Mouse (Mus musculus): ENCODE measurements at regions not wholly inside any gene's neighbourhood (a gene's known extent, or its start where the extent isn't known, plus 50 kb on each side); places are given as distances from the start of the nearest gene placed in this dataset.

- Histone ChIP-seq H3K27me3 (ENCODE audit: insufficient read depth, low read length) (no peaks in the 10 kb centered on the region), H3K9ac (no peak overlapping the region), H3K36me3 (ENCODE audit: insufficient read depth) (no peaks in the 10 kb centered on the region), H3K4me3 (ENCODE audit: low read depth, low read length) (no peak overlapping the region), H3K27ac (ENCODE audit: low read depth) (no peak overlapping the region), H3K9me3 (ENCODE audit: low read depth, low read length) (no peaks in the 10 kb centered on the region), H3K4me1 (ENCODE audit: insufficient read depth) (no peaks in the 10 kb centered on the region), H3K4me2 (no peak overlapping the region)
- ATAC-seq (ENCODE audit: insufficient read depth) = no peak
- no peak for TF ChIP-seq CTCF (IDR thresholded peaks at IDR 0.05; ENCODE audit: low read depth)
- peak; percentile 29 for DNase-seq
Observed at GRCm38 (mm10) chr2:138688140-138688871, 431.9 kb downstream of the Btbd3 start.

GRCm38 (mm10) chr2:138689497-138689896 is 433.1 kb downstream of the Btbd3 start:
- DNase-seq (no peak), ATAC-seq (ENCODE audit: insufficient read depth) (no peak)
- Histone ChIP-seq H3K4me3 (ENCODE audit: low read depth, low read length) (no peak overlapping the region), H3K4me1 (ENCODE audit: insufficient read depth) (no peaks in the 10 kb centered on the region), H3K4me2 (no peak overlapping the region), H3K27ac (ENCODE audit: low read depth) (no peak overlapping the region), H3K9me3 (ENCODE audit: low read depth, low read length) (no peaks in the 10 kb centered on the region), H3K27me3 (ENCODE audit: insufficient read depth, low read length) (no peaks in the 10 kb centered on the region), H3K9ac (no peak overlapping the region), H3K36me3 (ENCODE audit: insufficient read depth) (no peaks in the 10 kb centered on the region)
- WGBS = 82% methylated on average over 5 of the region's 5 CpGs
- TF ChIP-seq CTCF (IDR thresholded peaks at IDR 0.05; ENCODE audit: low read depth) = no peak

- Histone ChIP-seq H3K36me3 (ENCODE audit: insufficient read depth) (no peaks in the 10 kb centered on the region), H3K27ac (ENCODE audit: low read depth) (no peak overlapping the region), H3K4me1 (ENCODE audit: insufficient read depth) (no peaks in the 10 kb centered on the region), H3K9ac (no peak overlapping the region), H3K9me3 (ENCODE audit: low read depth, low read length) (no peaks in the 10 kb centered on the region), H3K4me2 (no peak overlapping the region), H3K4me3 (ENCODE audit: low read depth, low read length) (no peak overlapping the region), H3K27me3 (ENCODE audit: insufficient read depth, low read length) (no peaks in the 10 kb centered on the region)
- WGBS = 74% methylated on average over 4 of the region's 4 CpGs
- ATAC-seq (ENCODE audit: insufficient read depth) (no peak), DNase-seq (no peak)
- TF ChIP-seq CTCF (IDR thresholded peaks at IDR 0.05; ENCODE audit: low read depth) = no peak
Observed at GRCm38 (mm10) chr2:138702783-138703182, 446.4 kb downstream of the Btbd3 start.

GRCm38 (mm10) chr2:138703943-138704541 is 447.7 kb downstream of the Btbd3 start:
- Histone ChIP-seq H3K4me1 (ENCODE audit: insufficient read depth) (no peaks in the 10 kb centered on the region), H3K27ac (ENCODE audit: low read depth) (no peak overlapping the region), H3K9ac (no peak overlapping the region), H3K4me2 (no peak overlapping the region), H3K9me3 (ENCODE audit: low read depth, low read length) (no peaks in the 10 kb centered on the region), H3K4me3 (ENCODE audit: low read depth, low read length) (no peak overlapping the region), H3K27me3 (ENCODE audit: insufficient read depth, low read length) (no peaks in the 10 kb centered on the region), H3K36me3 (ENCODE audit: insufficient read depth) (no peaks in the 10 kb centered on the region)
- DNase-seq (no peak), ATAC-seq (ENCODE audit: insufficient read depth) (no peak)
- WGBS = 77% methylated on average over 4 of the region's 4 CpGs
- TF ChIP-seq CTCF (IDR thresholded peaks at IDR 0.05; ENCODE audit: low read depth) = no peak

GRCm38 (mm10) chr2:138708763-138709162 is 452.4 kb downstream of the Btbd3 start:
- no peaks in the 10 kb centered on the region for H3K27me3 ChIP-seq (ENCODE audit: insufficient read depth, low read length)
- no peaks in the 10 kb centered on the region for H3K36me3 ChIP-seq (ENCODE audit: insufficient read depth)
- H3K9ac ChIP-seq = no peak overlapping the region
- no peak overlapping the region for H3K27ac ChIP-seq (ENCODE audit: low read depth)
- DNase-seq (no peak), ATAC-seq (ENCODE audit: insufficient read depth) (no peak)
- TF ChIP-seq CTCF (IDR thresholded peaks at IDR 0.05; ENCODE audit: low read depth) = no peak
- H3K4me3 ChIP-seq (ENCODE audit: low read depth, low read length) = no peak overlapping the region
- 50% methylated on average over 2 of the region's 2 CpGs for WGBS
- H3K9me3 ChIP-seq (ENCODE audit: low read depth, low read length) = no peaks in the 10 kb centered on the region
- no peak overlapping the region for H3K4me2 ChIP-seq
- no peaks in the 10 kb centered on the region for H3K4me1 ChIP-seq (ENCODE audit: insufficient read depth)

GRCm38 (mm10) chr2:138733846-138734245 is 477.5 kb downstream of the Btbd3 start:
- WGBS = 45% methylated on average over 2 of the region's 2 CpGs
- no peak overlapping the region for H3K4me3 ChIP-seq (ENCODE audit: low read depth, low read length)
- no peak overlapping the region for H3K9ac ChIP-seq
- H3K4me1 ChIP-seq (ENCODE audit: insufficient read depth) = no peaks in the 10 kb centered on the region
- no peaks in the 10 kb centered on the region for H3K9me3 ChIP-seq (ENCODE audit: low read depth, low read length)
- H3K27ac ChIP-seq (ENCODE audit: low read depth) = no peak overlapping the region
- no peaks in the 10 kb centered on the region for H3K36me3 ChIP-seq (ENCODE audit: insufficient read depth)
- no peak for ATAC-seq (ENCODE audit: insufficient read depth)
- no peak overlapping the region for H3K4me2 ChIP-seq
- no peak for DNase-seq
- H3K27me3 ChIP-seq (ENCODE audit: insufficient read depth, low read length) = no peaks in the 10 kb centered on the region
- no peak for TF ChIP-seq CTCF (IDR thresholded peaks at IDR 0.05; ENCODE audit: low read depth)

- H3K36me3 ChIP-seq (ENCODE audit: insufficient read depth) = no peaks in the 10 kb centered on the region
- no peaks in the 10 kb centered on the region for H3K4me1 ChIP-seq (ENCODE audit: insufficient read depth)
- no peak overlapping the region for H3K4me3 ChIP-seq (ENCODE audit: low read depth, low read length)
- no peak overlapping the region for H3K4me2 ChIP-seq
- no peaks in the 10 kb centered on the region for H3K27me3 ChIP-seq (ENCODE audit: insufficient read depth, low read length)
- ATAC-seq (ENCODE audit: insufficient read depth) = no peak
- no peak for DNase-seq
- WGBS = 75% methylated on average over 4 of the region's 4 CpGs
- no peaks in the 10 kb centered on the region for H3K9me3 ChIP-seq (ENCODE audit: low read depth, low read length)
- no peak for TF ChIP-seq CTCF (IDR thresholded peaks at IDR 0.05; ENCODE audit: low read depth)
- no peak overlapping the region for H3K27ac ChIP-seq (ENCODE audit: low read depth)
- H3K9ac ChIP-seq = no peak overlapping the region
Observed at GRCm38 (mm10) chr2:138744806-138745205, 488.4 kb downstream of the Btbd3 start.

Data from lung, embryonic 14.5 days (tissue).